Mouse (Mus musculus): ENCODE measurements around the gene Hs3st3a1. TPM values are rescaled to one million over a fixed set of nuclear protein-coding genes. Genes with fewer than 3 reads are reported as not detected.
A peak's percentile ranks its signal among the peaks of the same experiment; 100 is the strongest.

The Hs3st3a1 gene
- polyA plus RNA-seq, 1 experiment, result not detected

DNA sequence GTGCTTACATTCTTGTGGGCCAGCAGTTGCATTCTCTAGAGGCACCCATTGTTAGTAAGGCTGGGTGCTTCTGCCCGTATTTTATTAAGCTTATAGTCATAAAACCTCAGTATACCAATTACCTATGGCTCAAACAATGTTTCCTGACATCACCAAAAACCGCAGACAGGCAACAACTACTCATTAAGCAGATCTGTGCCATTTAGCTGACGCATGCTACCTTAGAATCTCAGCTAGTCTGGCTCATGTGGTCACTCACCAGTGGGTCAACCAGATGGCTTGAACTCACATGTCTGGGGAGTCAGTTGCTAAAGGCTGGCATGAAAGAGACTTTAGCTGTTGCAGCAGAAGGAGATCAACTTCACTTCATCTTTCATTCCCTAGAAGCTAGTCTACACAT lies 67.9 kb downstream of the Hs3st3a1 start:
- no peaks in the 10 kb centered on the region for H3K9me3 ChIP-seq (ENCODE audit: control insufficient read depth, low read length)
- no peak for TF ChIP-seq TAL1 (IDR thresholded peaks at IDR 0.05; ENCODE audit: low read length)
- no peak for TF ChIP-seq GATA1 (IDR thresholded peaks at IDR 0.05; ENCODE audit: low read length)
- no peaks in the 10 kb centered on the region for H3K27me3 ChIP-seq (ENCODE audit: control insufficient read depth)
- H3K4me1 ChIP-seq (ENCODE audit: control insufficient read depth), result peaks cover 1% of the 10 kb centered on the region
- no peak overlapping the region for H3K4me3 ChIP-seq (replicated peaks)
- H3K36me3 ChIP-seq (ENCODE audit: control insufficient read depth), result no peaks in the 10 kb centered on the region

DNA sequence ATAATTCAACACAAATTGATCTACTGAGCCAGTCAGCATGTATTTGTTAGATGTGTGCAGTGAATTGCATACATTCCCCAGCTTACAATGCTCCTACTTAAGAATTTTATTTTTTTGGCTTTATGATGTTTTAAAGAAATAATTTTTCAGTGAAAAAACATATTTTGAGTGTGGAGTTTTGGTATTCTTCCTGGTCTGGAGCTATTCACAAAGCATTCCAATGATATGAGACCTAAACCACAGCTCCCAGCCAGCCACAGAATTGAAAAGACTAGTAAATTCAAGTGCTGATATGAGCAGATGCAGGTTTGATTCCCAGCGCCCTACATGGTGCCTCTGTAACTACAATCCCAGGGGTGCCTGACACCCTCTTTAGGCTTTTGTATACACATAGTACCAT lies 70.8 kb downstream of the Hs3st3a1 start:
- H3K4me3 ChIP-seq (replicated peaks), result no peak overlapping the region
- no peaks in the 10 kb centered on the region for H3K9me3 ChIP-seq (ENCODE audit: control insufficient read depth, low read length)
- H3K4me1 ChIP-seq (ENCODE audit: control insufficient read depth), result peaks cover 30% of the 10 kb centered on the region
- no peak for TF ChIP-seq TAL1 (IDR thresholded peaks at IDR 0.05; ENCODE audit: low read length)
- no peak for TF ChIP-seq GATA1 (IDR thresholded peaks at IDR 0.05; ENCODE audit: low read length)
- H3K27me3 ChIP-seq (ENCODE audit: control insufficient read depth), result no peaks in the 10 kb centered on the region
- H3K36me3 ChIP-seq (ENCODE audit: control insufficient read depth), result no peaks in the 10 kb centered on the region

DNA sequence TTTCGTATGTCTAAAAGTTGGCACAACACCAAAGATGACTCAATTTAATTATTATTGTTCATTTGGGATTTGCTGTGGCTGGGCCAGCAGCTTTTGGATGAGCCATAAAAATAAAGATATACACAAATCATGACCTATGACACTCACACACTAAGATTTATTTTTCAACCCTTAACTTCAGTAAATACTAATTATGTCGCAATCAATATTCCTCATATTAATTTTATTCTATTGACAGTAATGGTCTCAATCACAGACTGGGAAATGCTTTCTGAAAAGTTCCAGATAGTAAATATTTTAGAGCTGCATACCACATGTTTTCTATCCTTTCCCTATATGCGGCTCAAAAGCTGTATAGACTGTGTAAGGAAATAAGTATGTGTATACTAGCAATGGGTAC lies 71.9 kb downstream of the Hs3st3a1 start:
- Histone ChIP-seq H3K27me3 (ENCODE audit: control insufficient read depth) (no peaks in the 10 kb centered on the region), H3K9me3 (ENCODE audit: control insufficient read depth, low read length) (no peaks in the 10 kb centered on the region), H3K4me1 (ENCODE audit: control insufficient read depth) (peaks cover 30% of the 10 kb centered on the region), H3K36me3 (ENCODE audit: control insufficient read depth) (no peaks in the 10 kb centered on the region), H3K4me3 (replicated peaks) (no peak overlapping the region)
- TF ChIP-seq GATA1 (IDR thresholded peaks at IDR 0.05; ENCODE audit: low read length), result no peak
- no peak for TF ChIP-seq TAL1 (IDR thresholded peaks at IDR 0.05; ENCODE audit: low read length)

DNA sequence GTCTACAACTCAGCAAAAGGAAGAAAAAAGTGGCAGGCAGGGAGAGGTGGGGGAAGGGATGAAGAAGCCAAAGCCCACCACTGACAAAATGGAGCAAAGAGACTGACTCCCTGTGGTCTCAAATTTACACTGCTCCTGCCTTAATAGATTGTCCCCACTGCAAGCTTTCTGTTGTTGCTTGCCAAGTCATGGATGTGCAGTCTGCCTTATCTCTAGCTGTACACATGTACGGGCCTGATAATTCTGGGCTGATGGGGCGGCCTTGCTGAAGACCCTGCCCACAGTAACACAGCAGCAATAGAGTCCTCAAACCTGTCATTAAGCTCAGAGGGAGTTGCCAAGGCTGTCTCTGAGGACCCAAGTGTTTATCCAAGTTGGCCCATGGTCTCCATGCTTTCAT lies 74.0 kb downstream of the Hs3st3a1 start:
- Histone ChIP-seq H3K4me1 (ENCODE audit: control insufficient read depth) (peaks cover 38% of the 10 kb centered on the region), H3K36me3 (ENCODE audit: control insufficient read depth) (no peaks in the 10 kb centered on the region), H3K27me3 (ENCODE audit: control insufficient read depth) (no peaks in the 10 kb centered on the region), H3K9me3 (ENCODE audit: control insufficient read depth, low read length) (no peaks in the 10 kb centered on the region), H3K4me3 (replicated peaks) (no peak overlapping the region)
- peak; percentile 79 for TF ChIP-seq GATA1 (IDR thresholded peaks at IDR 0.05; ENCODE audit: low read length)
- peak; percentile 67 for TF ChIP-seq TAL1 (IDR thresholded peaks at IDR 0.05; ENCODE audit: low read length)

DNA sequence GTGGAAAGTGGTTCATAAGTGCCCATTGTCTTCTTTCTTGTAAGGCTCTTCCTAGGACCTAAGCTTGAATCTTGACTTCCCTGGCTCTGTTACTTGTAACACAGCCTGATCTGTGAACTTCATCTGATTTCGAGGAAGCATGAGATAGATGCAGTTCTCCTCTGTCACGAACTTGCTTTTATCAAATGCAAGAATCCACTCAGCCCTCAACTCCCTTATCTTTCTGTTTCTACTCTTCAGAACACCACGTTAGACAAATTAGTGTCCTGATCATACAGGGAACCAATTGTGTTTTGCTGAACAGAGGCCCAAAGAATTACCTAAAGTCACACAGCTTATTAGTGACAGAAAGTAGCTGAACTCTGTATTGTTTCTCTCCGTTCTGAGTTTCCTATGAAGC lies 77.2 kb downstream of the Hs3st3a1 start:
- Histone ChIP-seq H3K36me3 (ENCODE audit: control insufficient read depth) (no peaks in the 10 kb centered on the region), H3K4me1 (ENCODE audit: control insufficient read depth) (peaks cover 38% of the 10 kb centered on the region), H3K9me3 (ENCODE audit: control insufficient read depth, low read length) (no peaks in the 10 kb centered on the region), H3K27me3 (ENCODE audit: control insufficient read depth) (no peaks in the 10 kb centered on the region), H3K4me3 (replicated peaks) (no peak overlapping the region)
- TF ChIP-seq GATA1 (IDR thresholded peaks at IDR 0.05; ENCODE audit: low read length) (no peak), TAL1 (IDR thresholded peaks at IDR 0.05; ENCODE audit: low read length) (no peak)

DNA sequence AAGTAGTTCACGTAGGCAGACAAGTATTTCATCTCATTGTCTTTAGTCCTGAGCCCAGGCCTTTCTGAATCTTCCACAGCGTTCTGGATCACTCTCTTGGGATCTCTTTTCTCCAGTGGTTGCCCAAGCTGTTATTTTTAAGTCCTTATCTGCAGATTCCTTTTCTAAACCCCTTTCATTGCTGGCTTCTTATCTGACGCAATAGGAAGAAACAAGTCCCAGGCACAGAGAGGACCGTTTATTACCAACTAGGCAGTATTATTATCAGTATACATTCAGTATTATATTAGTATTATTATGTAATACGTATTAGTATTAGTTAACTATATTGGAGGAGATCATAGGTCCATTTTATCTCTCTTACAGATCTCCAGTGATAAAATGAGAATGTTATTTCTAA lies 78.3 kb downstream of the Hs3st3a1 start:
- Histone ChIP-seq H3K4me1 (ENCODE audit: control insufficient read depth) (peaks cover 33% of the 10 kb centered on the region), H3K9me3 (ENCODE audit: control insufficient read depth, low read length) (no peaks in the 10 kb centered on the region), H3K36me3 (ENCODE audit: control insufficient read depth) (no peaks in the 10 kb centered on the region), H3K27me3 (ENCODE audit: control insufficient read depth) (no peaks in the 10 kb centered on the region), H3K4me3 (replicated peaks) (no peak overlapping the region)
- TF ChIP-seq GATA1 (IDR thresholded peaks at IDR 0.05; ENCODE audit: low read length), result no peak
- TF ChIP-seq TAL1 (IDR thresholded peaks at IDR 0.05; ENCODE audit: low read length), result no peak

DNA sequence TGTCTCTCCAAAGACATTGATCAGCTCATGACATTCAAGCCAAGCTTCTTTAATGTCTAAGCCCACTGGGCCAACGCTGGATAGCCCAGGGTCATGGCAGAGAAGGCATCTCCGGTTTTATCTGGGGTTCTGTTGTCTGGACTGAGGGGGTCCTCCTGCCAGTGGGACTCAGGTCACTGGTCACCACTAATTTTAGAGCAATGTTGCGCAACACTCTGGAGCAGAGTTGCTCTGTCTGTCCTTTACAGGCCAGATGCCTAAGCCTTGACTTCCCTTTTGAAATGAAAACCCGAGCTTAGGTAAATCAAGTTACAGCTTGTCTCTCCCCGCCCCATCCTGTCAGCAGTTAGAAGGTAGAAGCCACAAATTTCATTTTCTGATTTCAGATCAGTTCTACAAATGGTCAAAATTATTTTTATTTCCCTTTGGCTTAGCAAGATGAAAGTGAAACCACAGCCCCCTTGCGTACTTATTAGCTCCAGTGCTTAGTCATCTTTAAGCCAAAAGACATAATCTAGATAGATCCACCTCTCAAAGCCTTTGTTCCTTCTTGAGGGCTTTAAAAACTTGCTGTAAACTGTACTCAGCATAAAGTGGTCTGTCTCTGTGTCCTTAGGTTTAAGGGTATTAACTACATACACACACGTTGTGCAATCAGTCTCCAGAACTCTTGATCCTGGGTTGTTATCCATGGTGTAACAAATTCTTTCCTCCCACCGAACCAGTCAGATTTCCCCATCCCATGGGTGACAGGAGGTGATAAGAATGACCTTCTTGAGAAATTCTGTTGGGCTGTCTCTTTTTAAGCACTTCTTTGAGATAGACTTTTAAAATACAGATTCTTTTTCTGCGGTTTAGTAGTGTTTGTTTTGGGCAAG lies 81.8 kb downstream of the Hs3st3a1 start:
- Histone ChIP-seq H3K4me1 (ENCODE audit: control insufficient read depth) (peaks cover 8% of the 10 kb centered on the region), H3K36me3 (ENCODE audit: control insufficient read depth) (no peaks in the 10 kb centered on the region), H3K27me3 (ENCODE audit: control insufficient read depth) (peaks cover 30% of the 10 kb centered on the region), H3K9me3 (ENCODE audit: control insufficient read depth, low read length) (no peaks in the 10 kb centered on the region), H3K4me3 (replicated peaks) (no peak overlapping the region)
- no peak for TF ChIP-seq TAL1 (IDR thresholded peaks at IDR 0.05; ENCODE audit: low read length)
- TF ChIP-seq GATA1 (IDR thresholded peaks at IDR 0.05; ENCODE audit: low read length), result no peak

DNA sequence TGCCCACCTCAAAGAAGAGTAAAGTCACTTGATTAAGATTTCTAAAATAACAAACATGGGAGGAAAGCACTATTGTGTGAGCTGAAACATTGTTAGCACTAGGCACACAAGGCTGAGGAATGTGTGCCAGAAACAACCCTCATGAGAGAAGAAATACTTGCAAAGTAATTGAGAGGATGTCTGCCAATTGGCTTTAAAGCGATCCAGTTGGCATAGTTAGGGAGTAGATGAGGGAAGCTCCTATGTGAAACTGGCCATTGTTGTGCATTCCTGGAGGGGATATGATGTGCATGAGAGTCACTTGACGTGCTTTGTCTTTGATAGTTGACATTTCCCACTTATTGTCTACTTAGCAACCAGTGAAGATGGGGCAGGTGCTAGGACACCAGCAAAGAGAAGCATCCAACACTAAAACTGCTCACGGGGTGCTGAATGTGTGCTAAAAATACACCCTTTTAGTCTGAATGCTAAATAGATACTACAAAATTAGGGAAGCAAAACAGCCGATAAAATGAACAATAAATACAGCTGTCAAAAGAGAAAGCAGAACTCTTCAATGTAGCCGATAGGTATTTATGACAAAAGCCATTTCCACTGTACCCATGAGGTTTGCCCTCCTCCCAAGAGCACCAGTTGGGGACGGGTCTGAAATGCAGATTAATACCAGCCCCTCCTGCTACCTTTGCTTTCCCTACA lies 83.2 kb downstream of the Hs3st3a1 start:
- Histone ChIP-seq H3K9me3 (ENCODE audit: control insufficient read depth, low read length) (no peaks in the 10 kb centered on the region), H3K36me3 (ENCODE audit: control insufficient read depth) (no peaks in the 10 kb centered on the region), H3K4me3 (replicated peaks) (no peak overlapping the region), H3K4me1 (ENCODE audit: control insufficient read depth) (peaks cover 1% of the 10 kb centered on the region; the same call in 1 of the 2 replicates), H3K27me3 (ENCODE audit: control insufficient read depth) (peaks cover 31% of the 10 kb centered on the region)
- no peak for TF ChIP-seq GATA1 (IDR thresholded peaks at IDR 0.05; ENCODE audit: low read length)
- TF ChIP-seq TAL1 (IDR thresholded peaks at IDR 0.05; ENCODE audit: low read length), result no peak

DNA sequence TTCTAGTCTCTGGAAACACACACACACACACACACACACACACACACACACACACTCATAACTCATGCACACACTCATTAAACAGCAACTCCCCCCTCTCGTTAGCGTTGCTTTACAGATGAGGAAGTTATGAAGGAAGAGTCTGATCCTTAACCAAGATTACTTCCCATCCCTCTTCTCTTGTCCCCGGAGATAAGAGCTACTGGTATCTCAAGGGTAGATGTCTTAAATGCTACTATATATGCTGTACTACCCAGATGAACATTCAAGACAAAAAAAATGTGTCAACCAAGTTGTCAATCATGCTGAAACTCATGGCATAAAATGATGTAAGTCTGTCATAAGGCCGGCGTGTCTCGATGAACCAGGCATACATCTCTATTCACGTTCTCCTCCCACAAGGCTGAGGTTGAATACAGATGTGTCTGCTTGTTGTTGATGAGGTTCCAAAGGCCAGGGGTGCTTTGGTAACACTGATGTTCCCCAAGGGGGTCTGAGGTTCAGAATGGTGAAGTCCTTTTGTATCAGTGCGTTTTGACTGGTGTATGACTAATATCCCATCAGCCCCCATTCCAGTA lies 89.0 kb downstream of the Hs3st3a1 start:
- Histone ChIP-seq H3K4me1 (ENCODE audit: control insufficient read depth) (no peaks in the 10 kb centered on the region), H3K4me3 (replicated peaks) (no peak overlapping the region), H3K36me3 (ENCODE audit: control insufficient read depth) (no peaks in the 10 kb centered on the region), H3K27me3 (ENCODE audit: control insufficient read depth) (peaks cover 25% of the 10 kb centered on the region), H3K9me3 (ENCODE audit: control insufficient read depth, low read length) (no peaks in the 10 kb centered on the region)
- TF ChIP-seq GATA1 (IDR thresholded peaks at IDR 0.05; ENCODE audit: low read length), result no peak
- TF ChIP-seq TAL1 (IDR thresholded peaks at IDR 0.05; ENCODE audit: low read length), result no peak

All from erythroblast, embryonic 14.5 days (primary cell).